Mouse (Mus musculus) c-Kit-positive CD71-negative TER-119-negative erythroid progenitor cells, embryonic 14.5 days (primary cell): ENCODE data around the gene Ltbp3.
A peak's percentile ranks its signal among the peaks of the same experiment; 100 is the strongest.
"Not testable (repeated sequence)": the region's sequence is repeated elsewhere in the genome, so short reads cannot be mapped to it uniquely, and the experiment has no call there.

Source experiments
- DNase-seq: peaks from one replicate; pipeline ENCODE4 v3.0.0-alpha.2; 2013; ENCODE audit warnings: low read depth

The Ltbp3 gene

DNA sequence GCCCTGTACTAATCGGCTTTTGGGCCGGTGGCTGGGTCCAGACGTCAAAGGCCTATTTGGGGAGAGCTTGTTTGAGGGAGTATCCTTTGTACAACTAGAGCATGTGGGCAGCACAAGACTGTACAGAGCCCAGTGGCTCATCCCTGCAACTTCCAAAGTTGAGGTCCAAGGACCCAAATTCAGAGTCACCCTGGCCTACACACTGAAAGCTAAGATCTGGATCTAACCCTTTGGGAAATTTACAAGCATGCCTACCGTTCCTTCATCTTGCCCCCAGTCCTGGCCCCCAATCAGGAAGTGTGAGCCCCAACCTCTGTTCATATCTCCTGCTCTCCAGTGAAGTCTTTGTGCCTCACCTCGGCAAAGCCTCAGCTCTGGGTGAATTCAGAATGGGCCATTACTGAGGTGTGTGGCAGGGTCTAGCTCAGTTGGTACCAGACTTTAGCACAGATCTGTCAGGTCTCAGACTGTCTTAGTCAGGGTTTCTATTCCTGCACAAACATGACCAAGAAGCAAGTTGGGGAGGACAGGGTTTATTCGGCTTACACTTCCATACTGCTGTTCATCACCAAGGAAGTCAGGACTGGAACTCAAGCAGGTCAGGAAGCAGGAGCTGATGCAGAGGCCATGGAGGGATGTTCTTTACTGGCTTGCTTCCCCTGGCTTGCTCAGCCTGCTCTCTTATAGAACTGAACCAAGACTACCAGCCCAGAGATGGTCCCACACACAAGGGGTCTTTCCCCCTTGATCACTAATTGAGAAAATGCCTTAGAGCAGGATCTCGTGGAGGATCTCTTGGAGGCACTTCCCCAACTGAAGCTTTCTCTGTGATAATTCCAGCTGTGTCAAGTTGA is 53.4 kb downstream of the Ltbp3 start:
- not testable (repeated sequence) for DNase-seq

GRCm38 (mm10) chr19:5794771-5795576 is 54.3 kb downstream of the Ltbp3 start:
- DNase-seq = no peak

GRCm38 (mm10) chr19:5795668-5796572 is 55.2 kb downstream of the Ltbp3 start:
- DNase-seq = no peak

- no peak for DNase-seq
Observed at GRCm38 (mm10) chr19:5796573-5797111, 55.9 kb downstream of the Ltbp3 start.

GRCm38 (mm10) chr19:5797381-5798111 is 56.8 kb downstream of the Ltbp3 start:
- no peak for DNase-seq

DNA sequence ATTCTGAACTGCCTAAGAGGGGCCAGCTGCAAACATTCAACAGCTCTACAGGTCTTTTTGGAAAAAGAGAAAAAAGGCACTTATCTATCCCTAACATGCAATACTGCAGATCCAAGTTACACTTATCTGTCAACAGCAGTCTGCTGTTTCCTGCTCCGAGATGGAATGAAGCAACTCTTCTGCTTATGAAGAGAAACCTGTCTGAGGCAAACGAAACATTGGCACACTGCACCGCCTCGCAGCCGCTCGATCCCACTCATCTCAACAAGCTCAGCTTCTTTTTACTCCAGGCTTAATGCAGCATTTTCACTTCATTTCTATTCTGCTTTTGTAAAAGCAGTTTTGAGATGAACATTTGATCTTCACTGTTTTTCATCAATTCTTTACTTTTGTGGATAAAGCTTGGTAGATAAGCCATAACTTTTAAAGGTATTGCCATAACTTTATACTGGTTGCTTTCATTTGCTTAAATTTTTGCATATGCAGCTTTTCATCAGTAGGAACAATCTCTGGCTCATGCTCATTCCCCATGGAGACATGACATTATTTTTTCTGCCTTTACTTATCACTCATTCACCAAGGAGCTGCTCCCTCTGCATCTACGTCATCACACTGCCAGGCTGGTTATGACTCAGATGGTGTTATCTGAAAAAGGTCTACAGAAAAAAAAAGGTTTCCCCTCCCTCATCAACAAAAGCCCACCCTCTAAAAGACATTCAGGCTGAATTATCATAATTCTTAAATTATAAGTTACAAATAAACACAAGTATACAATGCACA is 58.2 kb downstream of the Ltbp3 start:
- DNase-seq = no peak

DNA sequence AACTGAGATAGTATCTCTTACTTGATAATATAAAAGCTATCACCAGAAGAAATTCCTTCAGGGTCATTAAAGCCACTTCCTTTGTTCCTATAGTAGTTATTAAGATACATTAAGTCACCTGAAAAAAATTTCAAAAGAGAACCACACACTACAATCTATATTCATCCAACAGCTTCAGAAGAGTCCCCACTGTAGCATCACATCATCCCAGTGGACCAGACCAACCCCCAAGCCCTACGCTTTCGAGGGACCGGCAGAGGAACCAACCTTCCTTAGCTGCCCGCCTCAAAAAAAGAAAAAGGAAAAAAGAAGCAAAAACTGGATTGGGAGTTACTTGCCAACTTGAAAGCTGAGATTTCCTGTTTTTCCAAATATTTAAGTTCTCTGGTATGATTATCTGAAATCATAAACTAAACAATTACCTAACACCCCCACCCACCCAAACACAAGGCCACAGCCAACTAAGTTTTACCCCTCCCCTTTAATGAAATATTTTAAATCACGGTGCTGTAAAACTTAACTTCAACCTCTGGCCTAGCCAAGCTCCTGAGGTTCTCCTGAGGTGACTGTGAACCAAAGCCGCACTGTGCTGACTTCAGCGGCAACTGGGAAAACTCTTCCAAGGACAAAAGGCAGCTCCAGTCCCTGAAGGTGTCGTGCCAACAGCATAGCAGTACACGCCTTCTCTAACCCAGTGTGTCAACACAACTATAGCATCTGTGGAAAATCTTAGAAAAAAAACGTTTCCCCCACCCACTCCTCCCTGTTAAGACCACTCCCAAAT is 59.1 kb downstream of the Ltbp3 start:
- DNase-seq = no peak

DNA sequence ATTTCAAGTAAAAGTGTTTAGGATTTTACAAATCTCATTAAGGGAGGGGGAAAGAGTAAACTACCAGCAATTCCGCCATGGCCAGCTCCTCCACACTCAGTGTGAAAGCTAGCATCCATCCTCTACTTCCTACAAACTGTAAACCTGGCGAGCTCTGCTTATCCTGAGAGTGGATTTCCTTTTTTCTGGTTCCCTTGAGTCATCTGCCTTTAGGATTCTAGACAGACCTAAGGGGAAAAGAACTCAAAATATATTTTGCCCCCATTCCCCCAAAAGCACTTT is 59.6 kb downstream of the Ltbp3 start:
- no peak for DNase-seq

GRCm38 (mm10) chr19:5800632-5801431 is 60.1 kb downstream of the Ltbp3 start:
- DNase-seq = no peak

GRCm38 (mm10) chr19:5801432-5801964 is 60.8 kb downstream of the Ltbp3 start:
- DNase-seq = no peak

- peak; percentile 97 for DNase-seq
Observed at GRCm38 (mm10) chr19:5802011-5802786, 61.5 kb downstream of the Ltbp3 start.

GRCm38 (mm10) chr19:5802787-5803040 is 62.0 kb downstream of the Ltbp3 start:
- DNase-seq = no peak

DNA sequence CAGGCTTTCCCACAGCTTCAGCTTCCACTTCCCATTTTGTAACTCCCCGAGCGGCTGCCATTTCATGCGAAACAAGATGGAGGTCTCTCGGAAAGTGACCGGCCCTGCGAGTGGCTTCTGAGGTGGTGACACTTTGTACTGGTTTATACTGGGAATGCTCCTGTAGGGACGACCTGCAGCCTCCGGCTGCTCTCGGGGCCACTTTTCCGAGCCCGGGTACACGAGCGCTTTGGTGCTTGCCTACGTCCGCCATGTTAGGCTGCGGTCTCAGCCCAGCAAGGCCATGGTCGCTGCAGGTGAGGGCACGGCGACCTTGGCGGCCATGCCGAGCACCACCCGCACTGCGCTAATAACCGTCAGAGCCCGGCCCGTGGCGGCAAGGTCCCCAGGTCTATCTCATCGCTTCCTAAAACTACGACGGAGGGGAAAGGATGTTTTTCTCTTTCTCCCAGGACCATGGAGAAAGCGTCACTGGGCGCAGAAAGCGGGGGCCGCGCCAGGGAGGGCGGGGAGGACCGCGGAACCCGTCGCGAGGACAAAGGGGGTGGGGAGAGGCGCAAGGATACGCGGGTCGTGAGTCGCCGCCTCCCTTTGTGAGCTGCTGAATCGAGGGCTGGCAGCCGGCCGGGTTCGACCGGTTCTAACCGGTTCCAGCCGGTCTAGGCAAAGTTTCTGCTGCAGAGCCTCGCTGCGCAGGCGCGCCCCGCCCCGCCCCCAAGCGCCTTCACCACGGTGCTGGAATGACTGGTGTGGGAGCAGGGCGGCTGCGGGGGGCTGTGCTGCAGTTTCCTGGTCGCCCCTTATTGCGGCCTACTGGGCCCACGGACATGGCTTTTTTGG is 62.6 kb downstream of the Ltbp3 start:
- DNase-seq = peak; percentile 96

GRCm38 (mm10) chr19:5803881-5804279 is 63.2 kb downstream of the Ltbp3 start:
- no peak for DNase-seq

DNA sequence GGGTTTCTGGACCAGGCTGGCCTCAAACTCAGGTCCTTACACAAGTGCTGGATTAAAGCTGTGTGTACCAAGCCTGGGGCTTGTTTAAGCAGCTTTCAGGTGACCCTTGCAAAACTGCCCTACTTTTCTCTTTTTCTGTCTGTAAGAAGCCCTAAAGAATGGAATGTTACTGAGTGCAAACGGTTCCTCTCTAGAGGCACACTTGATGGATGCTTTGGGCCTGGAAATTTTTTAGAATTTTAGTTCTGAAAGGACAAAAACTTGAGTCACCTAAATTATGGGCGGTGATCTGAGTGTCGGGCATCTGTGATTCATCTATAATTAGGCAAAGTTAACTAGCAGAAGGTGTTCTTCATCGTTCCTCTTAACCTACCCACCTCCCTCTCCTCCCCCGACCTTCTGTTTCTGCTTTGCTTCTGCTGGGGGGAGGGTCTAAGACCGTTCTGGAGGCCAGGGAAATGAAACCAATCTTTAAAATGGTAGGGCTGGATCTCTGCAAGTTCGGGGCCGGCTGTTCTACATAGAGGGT is 63.7 kb downstream of the Ltbp3 start:
- DNase-seq = no peak

- no peak for DNase-seq
Observed at GRCm38 (mm10) chr19:5806051-5806808, 65.5 kb downstream of the Ltbp3 start.
